11 mouse cellular contexts compared by ENCODE assay signal in the genomic region with DNA sequence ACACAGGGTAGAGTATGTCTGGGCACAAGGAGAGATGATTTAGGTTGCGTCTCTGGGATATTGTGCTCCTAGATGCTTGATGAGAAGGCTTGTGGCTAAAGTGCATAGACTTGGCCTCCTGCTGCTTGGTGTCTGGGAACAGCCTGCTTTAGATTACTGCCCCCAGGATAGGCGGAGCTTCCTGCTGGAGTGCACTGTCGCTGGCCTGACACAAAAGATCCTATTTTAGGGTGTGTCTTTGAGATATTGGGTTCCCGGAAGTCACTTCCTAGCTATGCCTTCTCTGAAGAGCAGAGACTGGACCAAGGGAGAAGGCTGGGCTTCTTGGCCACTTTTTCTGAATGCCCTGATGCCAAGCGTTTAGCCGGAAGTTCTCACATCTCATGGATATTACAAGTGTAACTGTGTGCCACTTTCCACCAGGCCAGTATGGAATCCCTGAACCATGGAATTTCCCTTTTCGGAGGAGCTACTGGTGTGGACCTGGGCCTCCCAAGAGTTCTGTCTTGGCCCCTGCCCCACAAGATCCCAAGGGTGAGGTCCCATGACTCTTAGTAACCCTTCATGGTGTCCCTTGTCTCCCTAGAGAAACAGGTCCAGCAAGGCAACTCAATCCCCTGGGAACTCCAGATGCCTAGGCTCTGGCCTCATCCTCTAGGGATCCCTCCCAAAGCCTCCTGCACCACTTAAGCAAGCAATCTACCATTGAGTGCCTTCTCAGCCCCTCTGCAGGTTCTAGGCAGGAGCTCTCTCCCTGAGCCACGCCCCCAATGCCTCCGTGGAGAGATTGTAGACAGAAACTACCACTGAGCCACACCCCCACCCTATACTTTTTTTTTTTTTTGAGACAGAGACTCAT. TPM values are rescaled to one million over a fixed set of nuclear protein-coding genes. Genes with fewer than 3 reads are reported as not detected.
A peak's percentile ranks its signal among the peaks of the same experiment; 100 is the strongest.
DNase-seq lines count a peak whose midpoint lies in the region; ATAC-seq and TF ChIP-seq lines count a peak whose summit lies in the region.
"Had no signal": no experiment of that assay in that cellular context is flagged by ENCODE, and none has a peak within 500 bp of the region (broad histone marks: within the 10 kb centered on the region; RNA-seq: fewer than 3 reads in every experiment).

No protein-coding gene starts in this region.

- DNase-seq in cerebellum, adult 11 months: no peak
- DNase-seq in urinary bladder, postnatal 36 days (ENCODE audit: low spot score in 2 of 2): no peak
- DNase-seq in gastrocnemius, postnatal 25 days: no peak
- DNase-seq: kidney, adult 8-10 months had no signal

- no peaks in the 10 kb centered on the region for H3K9me3 ChIP-seq in intestine, embryonic 15.5 days
- no peaks in the 10 kb centered on the region for H3K9me3 ChIP-seq in intestine, postnatal 0 days (ENCODE audit: control insufficient read depth)
- no peaks in the 10 kb centered on the region for H3K9me3 ChIP-seq in limb, embryonic 15.5 days
- H3K9me3 ChIP-seq: midbrain, embryonic 12.5 days had no signal

- H3K4me3 ChIP-seq in intestine, embryonic 15.5 days (replicated peaks): no peak overlapping the region
- no peak overlapping the region for H3K4me3 ChIP-seq in intestine, postnatal 0 days (ENCODE audit: low read depth, low read length)
- H3K4me3 ChIP-seq in brown adipose tissue, adult 24 weeks (ENCODE audit: insufficient read depth, low read depth, low read length): no peak overlapping the region
- no peak overlapping the region for H3K4me3 ChIP-seq in limb, embryonic 15.5 days
- H3K4me3 ChIP-seq: left cerebral cortex, adult 2 months; midbrain, embryonic 12.5 days had no signal

- H3K4me1 ChIP-seq in intestine, embryonic 15.5 days (replicated peaks): peaks cover 12% of the 10 kb centered on the region
- H3K4me1 ChIP-seq in intestine, postnatal 0 days (replicated peaks; ENCODE audit: control insufficient read depth, insufficient read depth, low read length): no peaks in the 10 kb centered on the region
- peaks cover 12% of the 10 kb centered on the region for H3K4me1 ChIP-seq in brown adipose tissue, adult 24 weeks (ENCODE audit: control insufficient read depth, insufficient read depth, insufficient read length, low read length)
- peaks cover 12% of the 10 kb centered on the region for H3K4me1 ChIP-seq in limb, embryonic 15.5 days
- H3K4me1 ChIP-seq: midbrain, embryonic 12.5 days had no signal

- 0 out of 2 replicates have a peak overlapping the region, but pooled peaks have one; percentile 9 for H3K4me2 ChIP-seq in intestine, embryonic 15.5 days (replicated peaks)
- no peak overlapping the region for H3K4me2 ChIP-seq in intestine, postnatal 0 days (replicated peaks; ENCODE audit: low read depth)
- no peak overlapping the region for H3K4me2 ChIP-seq in limb, embryonic 15.5 days
- H3K4me2 ChIP-seq: midbrain, embryonic 12.5 days had no signal

- WGBS in intestine, embryonic 15.5 days: 55% methylated on average over 9 of the region's 9 CpGs
- 57% methylated on average over 9 of the region's 9 CpGs for whole genome bisulfite sequencing in intestine, postnatal 0 days
- WGBS in limb, embryonic 15.5 days: 59% methylated on average over 9 of the region's 9 CpGs

- H3K9ac ChIP-seq in intestine, embryonic 15.5 days: no peak overlapping the region
- H3K9ac ChIP-seq in intestine, postnatal 0 days (ENCODE audit: low read depth, low read length): no peak overlapping the region; the same call in 1 of the 2 replicates
- no peak overlapping the region for H3K9ac ChIP-seq in limb, embryonic 15.5 days
- H3K9ac ChIP-seq: midbrain, embryonic 12.5 days had no signal

- no peak overlapping the region for H3K27ac ChIP-seq in intestine, embryonic 15.5 days
- no peak overlapping the region for H3K27ac ChIP-seq in intestine, postnatal 0 days (ENCODE audit: low read depth, low read length)
- H3K27ac ChIP-seq in brown adipose tissue, adult 24 weeks (replicated peaks; ENCODE audit: low read depth, low read length): peak overlapping the region; percentile 63
- H3K27ac ChIP-seq in limb, embryonic 15.5 days: 0 out of 2 replicates have a peak overlapping the region, but pooled peaks have one; percentile 43
- H3K27ac ChIP-seq: left cerebral cortex, adult 2 months; midbrain, embryonic 12.5 days had no signal

- no peaks in the 10 kb centered on the region for H3K36me3 ChIP-seq in intestine, embryonic 15.5 days
- peaks cover 16% of the 10 kb centered on the region; the same call in 1 of the 2 replicates for H3K36me3 ChIP-seq in intestine, postnatal 0 days (ENCODE audit: control insufficient read depth, insufficient read depth)
- 0 out of 2 replicates have a peak, but pooled peaks cover 1% of the 10 kb centered on the region for H3K36me3 ChIP-seq in limb, embryonic 15.5 days

- no peaks in the 10 kb centered on the region; the same call in 1 of the 2 replicates for H3K27me3 ChIP-seq in intestine, embryonic 15.5 days (replicated peaks)
- no peaks in the 10 kb centered on the region for H3K27me3 ChIP-seq in intestine, postnatal 0 days (replicated peaks; ENCODE audit: control insufficient read depth, insufficient read depth, low read length)
- peaks cover 28% of the 10 kb centered on the region for H3K27me3 ChIP-seq in limb, embryonic 15.5 days

- peak; percentile 58 for ATAC-seq in intestine, embryonic 15.5 days
- ATAC-seq in intestine, postnatal 0 days: no peak
- ATAC-seq in limb, embryonic 15.5 days (ENCODE audit: insufficient number of reproducible peaks, low FRiP score, low TSS enrichment, low read depth): no peak
- ATAC-seq in megakaryocyte-erythroid progenitor cell, adult 5-6 weeks (replicated peaks; ENCODE audit: low FRiP score, low TSS enrichment, poor library complexity, severe bottlenecking): peak; percentile 64

- no peak for TF ChIP-seq CTCF in intestine, postnatal 0 days (IDR thresholded peaks at IDR 0.05; ENCODE audit: low read depth)

RNA-seq across cellular contexts. Expression of a gene that starts 7.3 kb away (rescaled TPM):
- polyA plus RNA-seq in intestine, embryonic 15.5 days (2015; fragmentation: Nextera tagmentation; extraction: Ambion mirVana): 3.0 and 3.7 TPM in 2 replicates
- 2.2 and 2.5 TPM in 2 replicates for polyA plus RNA-seq in intestine, postnatal 0 days (2015; fragmentation: Nextera tagmentation; extraction: Ambion mirVana)
- polyA plus RNA-seq in brown adipose tissue, adult 24 weeks (2012; ENCODE audit: insufficient read depth, insufficient read length, missing spikeins): 5.1 and 5.4 TPM in 2 replicates
- polyA plus RNA-seq in limb, embryonic 15.5 days (2015; fragmentation: Nextera tagmentation; extraction: Ambion mirVana): 3.3 and 3.4 TPM in 2 replicates
- 27.0 and 32.9 TPM in 2 replicates for total RNA-seq in megakaryocyte-erythroid progenitor cell, adult 5-6 weeks (2014; fragmentation: Nextera tagmentation)
- 11.0 and 12.1 TPM in 2 replicates for total RNA-seq in megakaryocyte-erythroid progenitor cell, adult 5-6 weeks (2017)
- 1 to 10 TPM; 4.9 to 5.7 TPM for total RNA-seq in gastrocnemius, postnatal 25 days (2021)

RNA-seq across cellular contexts. Expression of a gene that starts 12.8 kb away (rescaled TPM):
- polyA plus RNA-seq in intestine, embryonic 15.5 days (2015; fragmentation: Nextera tagmentation; extraction: Ambion mirVana): 6.3 and 6.5 TPM in 2 replicates
- 1.2 and 1.3 TPM in 2 replicates for polyA plus RNA-seq in intestine, postnatal 0 days (2015; fragmentation: Nextera tagmentation; extraction: Ambion mirVana)
- polyA plus RNA-seq in brown adipose tissue, adult 24 weeks (2012; ENCODE audit: insufficient read depth, insufficient read length, missing spikeins): 1.8 and 2.6 TPM in 2 replicates
- 5.3 and 6.4 TPM in 2 replicates for polyA plus RNA-seq in limb, embryonic 15.5 days (2015; fragmentation: Nextera tagmentation; extraction: Ambion mirVana)
- 76.2 and 103 TPM in 2 replicates for total RNA-seq in megakaryocyte-erythroid progenitor cell, adult 5-6 weeks (2014; fragmentation: Nextera tagmentation)
- total RNA-seq in megakaryocyte-erythroid progenitor cell, adult 5-6 weeks (2017): 52.8 and 64.4 TPM in 2 replicates
- total RNA-seq in gastrocnemius, postnatal 25 days (2021): 1 to 10 TPM; 1.0 to 2.1 TPM

RNA-seq across cellular contexts. Expression of a gene that starts 15.2 kb away (rescaled TPM):
- polyA plus RNA-seq in intestine, embryonic 15.5 days (2015; fragmentation: Nextera tagmentation; extraction: Ambion mirVana): 239 and 242 TPM in 2 replicates
- polyA plus RNA-seq in intestine, postnatal 0 days (2015; fragmentation: Nextera tagmentation; extraction: Ambion mirVana): 109 and 117 TPM in 2 replicates
- polyA plus RNA-seq in brown adipose tissue, adult 24 weeks (2012; ENCODE audit: insufficient read depth, insufficient read length, missing spikeins): 6.4 and 10.3 TPM in 2 replicates
- polyA plus RNA-seq in limb, embryonic 15.5 days (2015; fragmentation: Nextera tagmentation; extraction: Ambion mirVana): 264 and 270 TPM in 2 replicates
- 18.0 and 24.6 TPM in 2 replicates for total RNA-seq in megakaryocyte-erythroid progenitor cell, adult 5-6 weeks (2014; fragmentation: Nextera tagmentation)
- total RNA-seq in megakaryocyte-erythroid progenitor cell, adult 5-6 weeks (2017): 13.8 and 25.6 TPM in 2 replicates
- 1 to 10 TPM; 8.5 to 9.4 TPM for total RNA-seq in gastrocnemius, postnatal 25 days (2021)

RNA-seq across cellular contexts. Expression of a gene that starts 19.5 kb away (rescaled TPM):
- 18.1 and 19.6 TPM in 2 replicates for polyA plus RNA-seq in intestine, embryonic 15.5 days (2015; fragmentation: Nextera tagmentation; extraction: Ambion mirVana)
- polyA plus RNA-seq in intestine, postnatal 0 days (2015; fragmentation: Nextera tagmentation; extraction: Ambion mirVana): 24.7 and 25.3 TPM in 2 replicates
- polyA plus RNA-seq in brown adipose tissue, adult 24 weeks (2012; ENCODE audit: insufficient read depth, insufficient read length, missing spikeins): 69.8 and 75.4 TPM in 2 replicates
- polyA plus RNA-seq in limb, embryonic 15.5 days (2015; fragmentation: Nextera tagmentation; extraction: Ambion mirVana): 19.3 and 20.1 TPM in 2 replicates
- total RNA-seq in megakaryocyte-erythroid progenitor cell, adult 5-6 weeks (2014; fragmentation: Nextera tagmentation): 75.5 and 83.0 TPM in 2 replicates
- 47.3 and 63.9 TPM in 2 replicates for total RNA-seq in megakaryocyte-erythroid progenitor cell, adult 5-6 weeks (2017)
- total RNA-seq in gastrocnemius, postnatal 25 days (2021): 10 to 100 TPM; 70.1 to 80.6 TPM

RNA-seq across cellular contexts. Expression of a gene that starts 33.1 kb away (rescaled TPM):
- 0.11 TPM in 2 replicates for polyA plus RNA-seq in intestine, embryonic 15.5 days (2015; fragmentation: Nextera tagmentation; extraction: Ambion mirVana)
- polyA plus RNA-seq in intestine, postnatal 0 days (2015; fragmentation: Nextera tagmentation; extraction: Ambion mirVana): 0.08 and 0.17 TPM in 2 replicates
- not detected in 2 replicates for polyA plus RNA-seq in brown adipose tissue, adult 24 weeks (2012; ENCODE audit: insufficient read depth, insufficient read length, missing spikeins)
- 0.40 and 0.64 TPM in 2 replicates for polyA plus RNA-seq in limb, embryonic 15.5 days (2015; fragmentation: Nextera tagmentation; extraction: Ambion mirVana)
- total RNA-seq in megakaryocyte-erythroid progenitor cell, adult 5-6 weeks (2014; fragmentation: Nextera tagmentation): not detected in 2 replicates
- total RNA-seq in megakaryocyte-erythroid progenitor cell, adult 5-6 weeks (2017): not detected in 2 replicates
- total RNA-seq in gastrocnemius, postnatal 25 days (2021): not detected

Comparison
In these comparisons a context has a peak if more than half of its experiments do, and no peak if none do; other contexts are left out.
1. ATAC-seq: peak in intestine, embryonic 15.5 days (single experiment) and megakaryocyte-erythroid progenitor cell, adult 5-6 weeks (single experiment); none in intestine, postnatal 0 days (single experiment) and limb, embryonic 15.5 days (single experiment).
2. H3K27ac ChIP-seq: peak in brown adipose tissue, adult 24 weeks (single experiment) and limb, embryonic 15.5 days (single experiment); none in intestine, embryonic 15.5 days (single experiment) and intestine, postnatal 0 days (single experiment).